Mouse (Mus musculus) midbrain, embryonic 11.5 days (tissue): ENCODE data around the gene Gm11569. TPM values are rescaled to one million over a fixed set of nuclear protein-coding genes. Genes with fewer than 3 reads are reported as not detected.
"Not testable (repeated sequence)": the region's sequence is repeated elsewhere in the genome, so short reads cannot be mapped to it uniquely, and the experiment has no call there.

Source experiments
- ATAC-seq: fragments of 200-750 bp; cut with Nextera tagmentation; 2 replicates; pipeline ENCODE4 v1.8.0; 2017; ENCODE audit warnings: moderate TSS enrichment, moderate library complexity; ENCODE audit not compliant: low FRiP score
- DNase-seq: peaks from one replicate; pipeline ENCODE4 v3.0.0; 2015; ENCODE audit warnings: low spot score; ENCODE audit errors: missing footprints
- H3K27ac ChIP-seq: fragments of 300-500 bp; sonication (generic); 2 replicates; pipeline ENCODE4 v1.5.1; 2014; ENCODE audit warnings: low read depth, low read length
- H3K27me3 ChIP-seq: fragments of 300-500 bp; sonication (generic); 2 replicates; pipeline ENCODE4 v1.6.1; 2014; ENCODE audit warnings: mild to moderate bottlenecking, low read length, moderate library complexity, mixed read lengths; ENCODE audit not compliant: control insufficient read depth, insufficient read depth
- H3K36me3 ChIP-seq: fragments of 300-500 bp; sonication (generic); 2 replicates; pipeline ENCODE4 v1.6.1; 2014; ENCODE audit warnings: mild to moderate bottlenecking, low read length, moderate library complexity, mixed read lengths; ENCODE audit not compliant: control insufficient read depth, insufficient read depth
- H3K4me1 ChIP-seq: fragments of 300-500 bp; sonication (generic); 2 replicates; pipeline ENCODE4 v1.6.1; 2014; ENCODE audit warnings: low read length; ENCODE audit not compliant: control insufficient read depth, insufficient read depth
- H3K4me2 ChIP-seq: fragments of 300-500 bp; sonication (generic); 2 replicates; pipeline ENCODE4 v1.6.1; 2014; ENCODE audit warnings: mild to moderate bottlenecking, moderate library complexity
- H3K4me3 ChIP-seq: fragments of 300-500 bp; sonication (generic); 2 replicates; pipeline ENCODE4 v1.5.1; 2014; ENCODE audit warnings: low read depth, low read length
- H3K9ac ChIP-seq: fragments of 300-500 bp; sonication (generic); 2 replicates; pipeline ENCODE4 v1.6.1; 2014; ENCODE audit warnings: low read length
- H3K9me3 ChIP-seq: fragments of 300-500 bp; sonication (generic); 2 replicates; pipeline ENCODE4 v1.6.1; 2016; ENCODE audit warnings: low read length; ENCODE audit not compliant: control insufficient read depth
- WGBS: fragments of 180-500 bp; shearing (Covaris S2); extraction: QIAGEN DNeasy Blood & Tissue Kit; methylation state at CpG from one replicate; pipeline ENCODE4 v1.1.7; 2014; 5-methylcytosine and 5-hydroxymethylcytosine counted together
- polyA plus RNA-seq: library from polyadenylated mRNA; unstranded; fragments of >200 nt; fragmentation: Nextera tagmentation; extraction: Ambion mirVana; gene quantifications from 2 replicates; pipeline ENCODE4 v1.2.1, GENCODE M21; 2014

Gene Gm11569
- not detected in 2 replicates for polyA plus RNA-seq

- not testable (repeated sequence) for H3K9me3 ChIP-seq, H3K36me3 ChIP-seq, H3K4me1 ChIP-seq, ATAC-seq, H3K27ac ChIP-seq, H3K4me3 ChIP-seq, H3K9ac ChIP-seq, H3K4me2 ChIP-seq, H3K27me3 ChIP-seq, DNase-seq
- no CpG with 5 or more reads among the region's 1 CpGs for WGBS
Observed at GRCm38 (mm10) chr11:99798832-99799231, at the start of gene Gm11569. TSS of gene Gm11569 (minus strand) at chr11:99798932.

GRCm38 (mm10) chr11:99846746-99847145 is 48.0 kb upstream of the Gm11569 start:
- Histone ChIP-seq H3K4me2 (no peak overlapping the region), H3K9me3 (no peaks in the 10 kb centered on the region), H3K27ac (no peak overlapping the region), H3K4me1 (no peaks in the 10 kb centered on the region), H3K9ac (no peak overlapping the region), H3K27me3 (no peaks in the 10 kb centered on the region), H3K36me3 (no peaks in the 10 kb centered on the region), H3K4me3 (no peak overlapping the region)
- DNase-seq (no peak), ATAC-seq (no peak)
- 98% methylated on average over 2 of the region's 2 CpGs for WGBS

DNA sequence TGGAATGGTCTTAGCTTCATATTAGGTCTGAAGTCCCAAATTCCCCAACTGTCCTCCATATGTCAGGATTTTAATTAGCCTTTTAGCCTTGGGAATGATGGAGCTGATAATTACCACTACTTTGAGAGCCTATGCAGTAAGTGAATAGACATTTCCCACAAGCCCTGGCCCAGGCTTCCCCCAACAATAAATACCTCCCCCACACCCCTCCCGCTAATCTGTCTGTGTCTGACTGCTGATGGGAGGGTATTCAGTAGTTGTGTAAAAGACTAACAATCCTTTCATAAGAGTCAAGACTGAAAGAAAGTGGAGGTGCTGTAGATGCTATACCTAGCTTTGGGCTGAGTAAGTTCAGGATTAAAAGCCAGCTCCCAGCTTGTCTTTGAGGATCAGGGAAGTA is 43.5 kb upstream of the Gm11569 start:
- H3K4me3 ChIP-seq, result no peak overlapping the region
- DNase-seq, result no peak
- WGBS, result 77% methylated on average over 1 of the region's 1 CpGs

DNA sequence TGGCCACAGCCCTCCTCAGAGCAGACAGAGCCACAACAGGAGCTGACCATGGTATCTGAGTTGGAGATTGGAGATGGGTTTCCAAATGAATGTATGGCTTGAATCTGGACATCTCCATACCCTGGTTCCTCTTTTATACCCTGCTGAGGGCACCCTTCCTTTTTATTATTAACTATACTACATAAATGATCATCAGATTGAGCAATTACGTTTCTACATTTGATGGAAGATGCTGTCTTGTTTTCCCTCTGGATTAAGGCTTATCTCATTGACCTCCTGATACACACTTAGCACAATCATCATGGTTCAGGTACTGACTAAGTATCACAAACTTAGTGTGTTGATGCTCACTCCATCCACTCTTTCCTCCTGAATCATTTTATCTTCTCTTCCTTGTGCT is 39.2 kb upstream of the Gm11569 start, which contains the start of gene 2300003K06Rik:
2300003K06Rik (minus strand) TSS at position 101 of the 400 bp plus-strand sequence.
- Histone ChIP-seq H3K4me2 (no peak within 1 kb of the TSS), H3K27ac (no peak within 1 kb of the TSS), H3K4me1 (no peaks in the 10 kb centered on the region), H3K9ac (no peak within 1 kb of the TSS), H3K36me3 (no peaks in the 10 kb centered on the region), H3K4me3 (no peak within 1 kb of the TSS), H3K27me3 (no peaks in the 10 kb centered on the region), H3K9me3 (no peaks in the 10 kb centered on the region)
- DNase-seq (no peak), ATAC-seq (no peak)
- WGBS, result 78% methylated on average over 1 of the region's 1 CpGs

More for the DNA sequence above, 43.5 kb upstream of the Gm11569 start:
- Histone ChIP-seq H3K4me2 (no peak overlapping the region), H3K36me3 (no peaks in the 10 kb centered on the region), H3K9ac (no peak overlapping the region), H3K4me1 (no peaks in the 10 kb centered on the region), H3K9me3 (no peaks in the 10 kb centered on the region), H3K27ac (no peak overlapping the region), H3K27me3 (no peaks in the 10 kb centered on the region)
- no peak for ATAC-seq

GRCm38 (mm10) chr11:99815566-99815965 is 16.8 kb upstream of the Gm11569 start, which contains the start of gene Gm11564:
TSS of gene Gm11564 (minus strand) at chr11:99815666.
- not testable (repeated sequence) for DNase-seq, H3K27ac ChIP-seq

DNA sequence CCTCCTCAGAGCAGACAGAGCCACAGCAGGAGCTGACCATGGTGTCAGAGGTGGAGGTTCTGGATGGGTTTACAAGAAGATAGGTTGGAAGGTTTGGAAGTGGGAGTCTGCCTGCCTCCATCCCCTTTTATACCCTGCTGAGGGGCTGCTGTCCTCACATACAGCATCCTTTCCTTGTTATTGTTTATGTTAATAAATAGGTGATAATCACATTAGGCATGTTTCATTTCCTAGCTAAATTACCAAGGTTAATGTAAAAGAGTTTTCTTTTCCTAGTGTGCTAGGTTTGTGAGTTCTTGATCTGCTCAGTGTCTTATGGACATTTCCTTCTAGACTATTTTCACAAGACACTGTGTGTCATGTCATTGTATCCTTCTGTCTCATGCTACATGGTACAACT is 11.1 kb upstream of the Gm11569 start, which contains the start of gene Krtap4-13:
Krtap4-13 (minus strand) TSS at position 101 of the 400 bp plus-strand sequence.
- not testable (repeated sequence) for H3K27me3 ChIP-seq, H3K9me3 ChIP-seq, H3K4me1 ChIP-seq, ATAC-seq, H3K4me3 ChIP-seq, H3K27ac ChIP-seq, H3K9ac ChIP-seq, H3K36me3 ChIP-seq, DNase-seq, H3K4me2 ChIP-seq

More at GRCm38 (mm10) chr11:99815566-99815965, 16.8 kb upstream of the Gm11569 start, which contains the start of gene Gm11564:
- H3K9me3 ChIP-seq, H3K9ac ChIP-seq, H3K36me3 ChIP-seq, H3K27me3 ChIP-seq, H3K4me3 ChIP-seq, H3K4me1 ChIP-seq, H3K4me2 ChIP-seq, ATAC-seq: not testable (repeated sequence)
- 87% methylated on average over 2 of the region's 2 CpGs for WGBS

DNA sequence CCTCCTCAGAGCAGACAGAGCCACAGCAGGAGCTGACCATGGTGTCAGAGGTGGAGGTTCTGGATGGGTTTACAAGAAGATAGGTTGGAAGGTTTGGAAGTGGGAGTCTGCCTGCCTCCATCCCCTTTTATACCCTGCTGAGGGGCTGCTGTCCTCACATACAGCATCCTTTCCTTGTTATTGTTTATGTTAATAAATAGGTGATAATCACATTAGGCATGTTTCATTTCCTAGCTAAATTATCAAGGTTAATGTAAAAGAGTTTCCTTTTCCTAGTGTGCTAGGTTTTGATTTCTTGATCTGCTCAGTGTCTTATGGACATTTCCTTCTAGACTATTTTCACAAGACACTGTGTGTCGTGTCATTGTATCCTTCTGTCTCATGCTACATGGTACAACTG is 5.6 kb upstream of the Gm11569 start, which contains the start of gene Gm11554:
Gm11554 (minus strand) TSS at position 101 of the 400 bp plus-strand sequence.
- not testable (repeated sequence) for DNase-seq, H3K36me3 ChIP-seq, H3K4me3 ChIP-seq, H3K4me1 ChIP-seq, H3K27me3 ChIP-seq, H3K9me3 ChIP-seq, ATAC-seq, H3K4me2 ChIP-seq, H3K9ac ChIP-seq, H3K27ac ChIP-seq
- WGBS, result no CpG with 5 or more reads among the region's 1 CpGs

- no peak within 1 kb of the TSS for H3K4me2 ChIP-seq
- no peak for ATAC-seq
- H3K4me3 ChIP-seq, result no peak within 1 kb of the TSS
- DNase-seq, result no peak
- H3K9ac ChIP-seq, result no peak within 1 kb of the TSS
- WGBS, result 86% methylated on average over 2 of the region's 2 CpGs
- no peaks in the 10 kb centered on the region for H3K27me3 ChIP-seq
- H3K4me1 ChIP-seq, result no peaks in the 10 kb centered on the region
- no peaks in the 10 kb centered on the region for H3K9me3 ChIP-seq
- H3K27ac ChIP-seq, result no peak within 1 kb of the TSS
- H3K36me3 ChIP-seq, result no peaks in the 10 kb centered on the region
Observed at GRCm38 (mm10) chr11:99793367-99793766, 5.4 kb downstream of the Gm11569 start, which contains the start of gene Gm11596. TSS of gene Gm11596 (minus strand) at chr11:99793467.

GRCm38 (mm10) chr11:99784900-99785299 is 13.8 kb downstream of the Gm11569 start, which contains the start of gene Krtap4-9:
TSS of gene Krtap4-9 (plus strand) at chr11:99785200.
- ATAC-seq, H3K9ac ChIP-seq, H3K4me1 ChIP-seq, H3K36me3 ChIP-seq, H3K27me3 ChIP-seq, H3K9me3 ChIP-seq, H3K4me2 ChIP-seq, H3K27ac ChIP-seq, DNase-seq, H3K4me3 ChIP-seq: not testable (repeated sequence)
